Mouse (Mus musculus) forebrain, postnatal 0 days (tissue): ENCODE data around the gene Klrb1c. TPM values are rescaled to one million over a fixed set of nuclear protein-coding genes. Genes with fewer than 3 reads are reported as not detected.
"Not testable (repeated sequence)": the region's sequence is repeated elsewhere in the genome, so short reads cannot be mapped to it uniquely, and the experiment has no call there.

Experiments used
- ATAC-seq: fragments of 200-750 bp; cut with Nextera tagmentation; 2 replicates; pipeline ENCODE4 v1.8.0; 2017; ENCODE audit warnings: mild to moderate bottlenecking, moderate library complexity
- DNase-seq: peaks from one replicate; pipeline ENCODE4 v3.0.0-alpha.2; 2015
- H3K27ac ChIP-seq: fragments of 300-500 bp; sonication (generic); 2 replicates; pipeline ENCODE4 v1.5.1; 2014; ENCODE audit warnings: low read depth, mild to moderate bottlenecking, antibody characterized with exemption, low read length, moderate library complexity, mixed read lengths
- H3K27me3 ChIP-seq: fragments of 300-500 bp; sonication (generic); 2 replicates; pipeline ENCODE4 v1.6.1; 2014; ENCODE audit warnings: mild to moderate bottlenecking, low read length, mixed read lengths; ENCODE audit not compliant: insufficient read depth
- H3K36me3 ChIP-seq: fragments of 300-500 bp; sonication (generic); 2 replicates; pipeline ENCODE4 v1.6.1; 2014; ENCODE audit warnings: mild to moderate bottlenecking, moderate library complexity; ENCODE audit not compliant: insufficient read depth
- H3K4me1 ChIP-seq: fragments of 300-500 bp; sonication (generic); 2 replicates; pipeline ENCODE4 v1.6.1; 2014; ENCODE audit warnings: antibody characterized with exemption; ENCODE audit not compliant: insufficient read depth
- H3K4me2 ChIP-seq: fragments of 300-500 bp; sonication (generic); 2 replicates; pipeline ENCODE4 v1.6.1; 2014; ENCODE audit warnings: low read depth, mild to moderate bottlenecking, moderate library complexity
- H3K4me3 ChIP-seq: fragments of 300-500 bp; sonication (generic); 2 replicates; pipeline ENCODE4 v1.5.1; 2014; ENCODE audit warnings: low read depth, low read length, mixed read lengths
- H3K9ac ChIP-seq: fragments of 300-500 bp; sonication (generic); 2 replicates; pipeline ENCODE4 v1.6.1; 2014; ENCODE audit warnings: mild to moderate bottlenecking
- H3K9me3 ChIP-seq: fragments of 300-500 bp; sonication (generic); 2 replicates; pipeline ENCODE4 v1.6.1; 2016; ENCODE audit warnings: low read length
- CTCF ChIP-seq: sonication (generic); IDR thresholded peaks from 2 replicates; pipeline ENCODE4 v1.5.1; 2016; ENCODE audit warnings: antibody characterized with exemption, control low read depth, low read depth
- WGBS: fragments of 180-500 bp; shearing (Covaris S2); extraction: QIAGEN DNeasy Blood & Tissue Kit; methylation state at CpG from one replicate; pipeline ENCODE4 v1.1.7; 2014; 5-methylcytosine and 5-hydroxymethylcytosine counted together
- polyA plus RNA-seq: library from polyadenylated mRNA; unstranded; fragments of >200 nt; fragmentation: Nextera tagmentation; extraction: Ambion mirVana; gene quantifications from 2 replicates; pipeline ENCODE4 v1.2.1, GENCODE M21; 2015
- total RNA-seq: library from RNA; depleted of rRNA; stranded (reverse); fragments of >200 nt; gene quantifications from 2 replicates; pipeline ENCODE4 v1.2.3, GENCODE M21; 2014

The Klrb1c gene
- total and polyA plus RNA-seq, 2 experiments from 2014 or later: 0.24 TPM

GRCm38 (mm10) chr6:128826781-128827180, 37.8 kb upstream of the Klrb1c start:
- Histone ChIP-seq H3K4me1 (no peaks in the 10 kb centered on the region), H3K27me3 (no peaks in the 10 kb centered on the region), H3K36me3 (no peaks in the 10 kb centered on the region), H3K27ac (no peak overlapping the region), H3K9ac (no peak overlapping the region), H3K4me3 (no peak overlapping the region), H3K4me2 (no peak overlapping the region), H3K9me3 (no peaks in the 10 kb centered on the region)
- WGBS: 89% methylated on average over 3 of the region's 3 CpGs
- TF ChIP-seq CTCF: no peak
- ATAC-seq (no peak), DNase-seq (no peak)

GRCm38 (mm10) chr6:128826132-128826531, 37.1 kb upstream of the Klrb1c start, which contains the start of the genes Gm44511 and Klrb1b:
Gene Gm44511, minus strand, starts transcription at chr6:128826315.
Gene Klrb1b, minus strand, starts transcription at chr6:128826331.
- Histone ChIP-seq H3K4me2 (no peak within 1 kb of the TSS), H3K9ac (no peak within 1 kb of the TSS), H3K4me1 (no peaks in the 10 kb centered on the region), H3K27me3 (no peaks in the 10 kb centered on the region), H3K9me3 (no peaks in the 10 kb centered on the region), H3K4me3 (no peak within 1 kb of the TSS), H3K36me3 (no peaks in the 10 kb centered on the region), H3K27ac (no peak within 1 kb of the TSS)
- TF ChIP-seq CTCF: no peak
- ATAC-seq (no peak), DNase-seq (no peak)
- WGBS: 92% methylated on average over 6 of the region's 6 CpGs

GRCm38 (mm10) chr6:128818083-128818802, 29.2 kb upstream of the Klrb1c start:
- no peaks in the 10 kb centered on the region for H3K9me3 ChIP-seq
- no peaks in the 10 kb centered on the region for H3K36me3 ChIP-seq
- ATAC-seq (no peak), DNase-seq (no peak)
- H3K27me3 ChIP-seq: no peaks in the 10 kb centered on the region
- no peak for TF ChIP-seq CTCF
- WGBS: 76% methylated on average over 4 of the region's 4 CpGs
- H3K4me1 ChIP-seq: no peaks in the 10 kb centered on the region
- H3K9ac ChIP-seq: no peak overlapping the region
- H3K4me3 ChIP-seq: no peak overlapping the region
- no peak overlapping the region for H3K4me2 ChIP-seq
- no peak overlapping the region for H3K27ac ChIP-seq

DNA sequence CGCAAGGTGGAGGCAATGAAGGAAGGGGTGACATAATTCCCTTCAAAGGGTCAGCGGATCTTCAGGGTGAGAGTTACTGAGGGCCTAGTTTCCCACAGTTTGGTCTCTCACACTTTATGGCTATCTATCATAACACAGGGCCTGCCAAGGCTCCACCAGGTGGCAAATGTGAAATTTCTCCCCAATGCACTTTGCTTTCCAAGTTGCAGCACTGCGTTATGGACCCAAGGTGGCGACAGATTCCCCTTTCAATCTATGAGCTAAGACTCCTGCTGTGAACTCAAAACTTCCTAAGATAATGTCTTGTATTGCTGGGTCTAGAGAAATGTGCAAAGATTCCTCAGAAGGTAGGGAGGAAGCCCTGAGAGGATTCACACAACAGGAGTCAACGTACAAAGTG, 19.5 kb upstream of the Klrb1c start:
- 88% methylated on average over 5 of the region's 5 CpGs for WGBS
- H3K27me3 ChIP-seq: no peaks in the 10 kb centered on the region

GRCm38 (mm10) chr6:128807021-128807420, 18.0 kb upstream of the Klrb1c start:
- H3K9me3 ChIP-seq: no peaks in the 10 kb centered on the region
- no peak overlapping the region for H3K4me2 ChIP-seq
- ATAC-seq (no peak), DNase-seq (no peak)
- peak; percentile 52; the same call in 1 of the 2 replicates for TF ChIP-seq CTCF
- H3K27ac ChIP-seq: no peak overlapping the region
- H3K4me3 ChIP-seq: no peak overlapping the region
- no peaks in the 10 kb centered on the region for H3K4me1 ChIP-seq
- WGBS: 61% methylated on average over 3 of the region's 3 CpGs
- H3K27me3 ChIP-seq: no peaks in the 10 kb centered on the region
- no peak overlapping the region for H3K9ac ChIP-seq
- no peaks in the 10 kb centered on the region for H3K36me3 ChIP-seq

More for the DNA sequence above, 19.5 kb upstream of the Klrb1c start:
- Histone ChIP-seq H3K36me3 (no peaks in the 10 kb centered on the region), H3K4me1 (no peaks in the 10 kb centered on the region), H3K4me3 (no peak overlapping the region), H3K9me3 (no peaks in the 10 kb centered on the region), H3K9ac (no peak overlapping the region), H3K4me2 (no peak overlapping the region), H3K27ac (no peak overlapping the region)
- TF ChIP-seq CTCF: peak; percentile 69
- DNase-seq: peak; percentile 68
- peak; percentile 25; the same call in 1 of the 2 replicates for ATAC-seq

DNA sequence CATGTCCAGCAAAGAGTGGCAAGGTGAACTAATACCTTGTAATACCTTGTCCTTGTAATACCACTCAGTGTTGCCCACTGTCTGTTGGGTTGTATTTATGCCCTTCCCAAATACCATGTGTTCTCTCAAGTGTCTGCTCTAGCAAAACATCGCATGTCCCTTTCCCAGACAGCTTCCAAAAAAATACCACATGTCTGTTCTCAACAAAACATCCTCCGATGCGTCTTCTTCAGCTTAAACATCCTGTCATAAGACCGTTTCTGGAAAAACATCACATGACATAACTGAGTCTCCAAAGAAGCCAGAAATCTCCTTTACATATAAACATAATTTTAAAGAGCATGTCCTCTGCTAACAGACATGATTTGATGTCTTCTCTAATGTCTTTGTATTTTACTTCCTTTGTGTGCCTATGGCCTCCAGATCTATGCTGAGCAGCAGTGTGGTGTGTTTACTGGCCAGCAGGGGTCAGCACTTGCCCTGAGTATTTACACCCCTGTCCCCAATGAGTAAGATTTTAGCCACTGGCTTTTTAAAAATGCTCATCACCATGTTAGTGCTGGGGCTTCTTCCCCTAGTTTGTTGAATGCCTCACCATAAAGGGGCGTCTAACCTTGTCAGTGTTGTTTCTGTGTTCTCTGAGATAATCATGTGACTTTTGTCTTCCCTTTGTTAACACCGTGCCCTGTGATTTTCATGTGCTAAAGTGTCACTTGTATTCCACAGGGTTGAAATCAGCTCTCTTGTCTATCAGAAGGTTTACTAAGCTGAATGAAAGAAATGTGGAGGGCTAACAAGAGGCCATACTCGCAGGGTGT, 16.0 kb upstream of the Klrb1c start:
- ATAC-seq: peak; percentile 7; the same call in 1 of the 2 replicates
- H3K9me3 ChIP-seq, H3K4me1 ChIP-seq, H3K4me2 ChIP-seq, H3K36me3 ChIP-seq, H3K27me3 ChIP-seq, H3K9ac ChIP-seq, H3K4me3 ChIP-seq: not testable (repeated sequence)
- 59% methylated on average over 7 of the region's 7 CpGs for WGBS
- peak overlapping the region; percentile 36; the same call in 1 of the 2 replicates for H3K27ac ChIP-seq
- peak; percentile 63 for TF ChIP-seq CTCF
- DNase-seq: peak; percentile 70
